ENCODE assay signal across 9 mouse cellular contexts in genomic region chr11:95980762-95981418, GRCm38 (mm10). TPM values are rescaled to one million over a fixed set of nuclear protein-coding genes. Genes with fewer than 3 reads are reported as not detected.
DNase-seq lines count a peak whose midpoint lies in the region.
"Had no signal": no experiment of that assay in that cellular context is flagged by ENCODE, and none has a peak within 500 bp of the region (broad histone marks: within the 10 kb centered on the region; RNA-seq: fewer than 3 reads in every experiment).

No protein-coding gene starts in this region.

- no peak overlapping the region for H3K27ac ChIP-seq in limb, embryonic 10.5 days
- H3K27ac ChIP-seq: neural tube, embryonic 13.5 days had no signal

- no peaks in the 10 kb centered on the region for H3K27me3 ChIP-seq in limb, embryonic 10.5 days (ENCODE audit: low read depth, poor library complexity, severe bottlenecking)
- H3K27me3 ChIP-seq: neural tube, embryonic 13.5 days had no signal

- H3K36me3 ChIP-seq in limb, embryonic 10.5 days, result peaks cover 92% of the 10 kb centered on the region

- no peak overlapping the region for H3K4me3 ChIP-seq in limb, embryonic 10.5 days
- H3K4me3 ChIP-seq: neural tube, embryonic 13.5 days had no signal

- H3K4me1 ChIP-seq in limb, embryonic 10.5 days, result peaks cover 33% of the 10 kb centered on the region

- 52% methylated on average over 8 of the region's 8 CpGs for WGBS in limb, embryonic 10.5 days

- DNase-seq in layer of hippocampus, postnatal 10 days (ENCODE audit: low spot score in 2 of 2), result peak; percentile 47 to 49
- DNase-seq in layer of hippocampus, adult 8-10 months (ENCODE audit: low spot score in 2 of 2), result no peak
- DNase-seq in MEL-GATA-1-ER (ENCODE audit: extremely low read depth, low read depth), result peak; percentile 57
- DNase-seq in embryo, embryonic 10.5 days (ENCODE audit: low spot score), result peak; percentile 75
- peak; percentile 75 for DNase-seq in limb, embryonic 10.5 days (ENCODE audit: low spot score)
- DNase-seq in natural killer cell, adult 2 months (ENCODE audit: low spot score in 2 of 2), result peak; percentile 22 to 45
- DNase-seq in ovary, postnatal 14 days (ENCODE audit: low spot score), result no peak

- H3K9me3 ChIP-seq in limb, embryonic 10.5 days (replicated peaks), result no peaks in the 10 kb centered on the region
- H3K9me3 ChIP-seq: neural tube, embryonic 13.5 days had no signal

RNA-seq across cellular contexts. Expression of gene Igf2bp1, which starts 24.9 kb away (rescaled TPM):
- total RNA-seq in layer of hippocampus, postnatal 10 days (2021), result under 1 TPM; 0.47 to 0.50 TPM
- total RNA-seq in layer of hippocampus, adult 8-10 months (2022), result not detected
- 165 and 181 TPM in 2 replicates for polyA plus RNA-seq in limb, embryonic 10.5 days (2016; fragmentation: Nextera tagmentation; extraction: Ambion mirVana)

RNA-seq across cellular contexts. Expression of gene Gip, which starts 43.5 kb away (rescaled TPM):
- not detected for total RNA-seq in layer of hippocampus, postnatal 10 days (2021)
- not detected for total RNA-seq in layer of hippocampus, adult 8-10 months (2022)
- not detected in 2 replicates for polyA plus RNA-seq in limb, embryonic 10.5 days (2016; fragmentation: Nextera tagmentation; extraction: Ambion mirVana)
- polyA plus RNA-seq: heart, embryonic 14.5 days; neural tube, embryonic 13.5 days had no signal

RNA-seq across cellular contexts. Expression of gene Snf8, which starts 53.8 kb away (rescaled TPM):
- 10 to 100 TPM; 91.6 to 93.2 TPM for total RNA-seq in layer of hippocampus, postnatal 10 days (2021)
- total RNA-seq in layer of hippocampus, adult 8-10 months (2022), result 100 to 1,000 TPM in 1 of 4 experiments, 10 to 100 TPM in 3; 88.0 to 114 (median 95.9) TPM
- polyA plus RNA-seq in limb, embryonic 10.5 days (2016; fragmentation: Nextera tagmentation; extraction: Ambion mirVana), result 108 TPM in 2 replicates

Comparison
In these comparisons a context has a peak if more than half of its experiments do, and no peak if none do; other contexts are left out.
1. DNase-seq: peak in layer of hippocampus, postnatal 10 days (2 of 2), MEL-GATA-1-ER (single experiment), embryo, embryonic 10.5 days (single experiment), limb, embryonic 10.5 days (single experiment) and natural killer cell, adult 2 months (2 of 2); none in layer of hippocampus, adult 8-10 months (0 of 2) and ovary, postnatal 14 days (single experiment).